Comparison of ENCODE assay signal across 8 mouse cellular contexts in the genomic region with DNA sequence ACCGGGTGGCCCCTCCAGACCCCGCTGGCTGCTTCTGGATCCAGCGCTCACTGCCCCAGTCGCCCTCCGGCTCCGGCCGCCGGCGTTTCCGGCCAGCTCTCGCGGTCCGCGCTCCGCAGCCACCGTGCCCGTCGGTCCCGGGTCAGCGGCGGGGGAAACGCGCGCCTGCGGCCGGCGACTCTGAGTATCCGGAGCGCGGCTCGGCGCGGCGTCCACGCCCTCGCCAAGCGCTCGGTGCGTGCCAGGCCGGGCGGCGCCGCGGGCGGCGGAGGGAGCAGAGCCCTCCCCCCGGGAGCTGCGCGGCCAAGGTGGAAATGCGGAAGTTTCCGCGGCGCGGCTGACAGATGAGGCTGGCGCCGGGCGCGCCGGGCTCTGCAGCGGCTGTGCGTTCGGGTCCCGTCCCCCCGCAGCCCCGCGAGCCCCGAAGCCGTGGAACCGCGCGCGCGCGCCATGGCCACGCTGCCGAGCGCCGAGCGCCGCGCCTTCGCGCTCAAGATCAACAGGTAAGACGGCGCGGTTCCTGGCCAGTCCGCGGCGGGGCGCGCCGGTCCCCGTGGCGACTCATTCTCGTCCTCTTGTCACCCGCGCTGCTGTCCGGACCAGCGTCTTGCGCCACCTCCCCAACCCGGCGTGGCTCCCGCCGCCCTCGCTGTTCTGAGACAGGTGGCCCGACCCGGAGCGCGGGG. TPM values are rescaled to one million over a fixed set of nuclear protein-coding genes. Genes with fewer than 3 reads are reported as not detected.
DNase-seq lines count a peak whose midpoint lies in the region; ATAC-seq and TF ChIP-seq lines count a peak whose summit lies in the region.

Dock8 (plus strand) TSS at position 334 of the 686 bp plus-strand sequence.

- peak within 1 kb of the TSS; percentile 65 for H3K9ac ChIP-seq in lung, embryonic 16.5 days (ENCODE audit: low read length)

- H3K9me3 ChIP-seq in lung, embryonic 16.5 days (ENCODE audit: control insufficient read depth, low read length): no peaks in the 10 kb centered on the region

- peak within 1 kb of the TSS; percentile 90 for H3K27ac ChIP-seq in bone marrow macrophage, adult 2 months (ENCODE audit: insufficient read depth, low read depth, low read length)
- H3K27ac ChIP-seq in lung, embryonic 16.5 days (ENCODE audit: low read length): peak within 1 kb of the TSS; percentile 36
- H3K27ac ChIP-seq in thymus, adult 2 months (ENCODE audit: control insufficient read depth, insufficient read depth, low read length): no peak within 1 kb of the TSS

- no peak for TF ChIP-seq POLR2A in bone marrow macrophage, adult 2 months (IDR thresholded peaks at IDR 0.05; ENCODE audit: borderline replicate concordance, low read depth, low read length)
- TF ChIP-seq POLR2A in thymus, adult 2 months (IDR thresholded peaks at IDR 0.05; ENCODE audit: control insufficient read depth, extremely low read depth, insufficient read depth, low read length, poor library complexity): peak; percentile 35; the same call in 1 of the 2 replicates

- TF ChIP-seq CTCF in bone marrow macrophage, adult 2 months (IDR thresholded peaks at IDR 0.05; ENCODE audit: low read depth, low read length): no peak
- no peak for TF ChIP-seq CTCF in thymus, adult 2 months (IDR thresholded peaks at IDR 0.05; ENCODE audit: borderline replicate concordance, control insufficient read depth, extremely low read depth, insufficient read depth, low read length, poor library complexity)

- H3K27me3 ChIP-seq in lung, embryonic 16.5 days (ENCODE audit: control insufficient read depth, insufficient read depth, low read depth, low read length): peaks cover 15% of the 10 kb centered on the region
- no peaks in the 10 kb centered on the region for H3K27me3 ChIP-seq in thymus, adult 2 months (ENCODE audit: control insufficient read depth, insufficient read depth, low read length)

- peak; percentile 47 to 48 for DNase-seq in CD8-positive naive resting alpha-beta T cell, adult 2 months (ENCODE audit: low read depth in 2 of 2, low spot score in 2 of 2)
- DNase-seq in layer of hippocampus, postnatal 10 days (ENCODE audit: low spot score in 2 of 2): peak; percentile 25 to 57
- DNase-seq in thymus, adult 2 months: peak; percentile 73

- peak within 1 kb of the TSS; percentile 98 for H3K4me3 ChIP-seq in bone marrow macrophage, adult 2 months (ENCODE audit: insufficient read depth, low read length)
- peak within 1 kb of the TSS; percentile 72 for H3K4me3 ChIP-seq in lung, embryonic 16.5 days (ENCODE audit: low read length)
- H3K4me3 ChIP-seq in thymus, adult 2 months (ENCODE audit: control insufficient read depth, insufficient read depth, low read length): peak within 1 kb of the TSS; percentile 82

- WGBS in lung, embryonic 16.5 days: under 1% methylated on average over 85 of the region's 109 CpGs
- under 1% methylated on average over 108 of the region's 109 CpGs for WGBS in thymus, adult 2 months

- peak within 1 kb of the TSS; percentile 94 for H3K4me2 ChIP-seq in lung, embryonic 16.5 days (ENCODE audit: low read depth, low read length)

- H3K4me1 ChIP-seq in bone marrow macrophage, adult 2 months (ENCODE audit: control insufficient read depth, insufficient read depth, low read length): peaks cover 45% of the 10 kb centered on the region
- H3K4me1 ChIP-seq in lung, embryonic 16.5 days (replicated peaks; ENCODE audit: control insufficient read depth, insufficient read depth, low read length): peaks cover 18% of the 10 kb centered on the region
- H3K4me1 ChIP-seq in thymus, adult 2 months (replicated peaks; ENCODE audit: control insufficient read depth, insufficient read depth, low read length): peaks cover 8% of the 10 kb centered on the region

- ATAC-seq in frontal cortex, adult (ENCODE audit: low TSS enrichment): peak; percentile 83
- ATAC-seq in hematopoietic stem cell, adult 5-6 weeks (replicated peaks in 1 of 2; ENCODE audit: insufficient read depth in 1 of 2, low FRiP score in 2 of 2, low TSS enrichment in 1 of 2, low read depth in 1 of 2, poor library complexity in 2 of 2, severe bottlenecking in 2 of 2): peak; percentile 27 to 43
- ATAC-seq in lung, embryonic 16.5 days (ENCODE audit: low read depth): peak; percentile 86
- ATAC-seq in neutrophil, adult 5-6 weeks (ENCODE audit: extremely low read depth, insufficient number of reproducible peaks, low FRiP score, poor library complexity, severe bottlenecking): peak; percentile 44

- H3K36me3 ChIP-seq in lung, embryonic 16.5 days (ENCODE audit: control insufficient read depth, insufficient read depth, low read length): no peaks in the 10 kb centered on the region
- H3K36me3 ChIP-seq in thymus, adult 2 months (ENCODE audit: control insufficient read depth, insufficient read depth, low read length): no peaks in the 10 kb centered on the region

RNA-seq across cellular contexts. Expression of gene Dock8, which starts in this region (rescaled TPM):
- polyA plus RNA-seq in bone marrow macrophage, adult 2 months (2012; ENCODE audit: insufficient read depth, insufficient read length, missing spikeins): 78.5 and 83.3 TPM in 2 replicates
- total RNA-seq in hematopoietic stem cell, adult 5-6 weeks (2017): 50.4 and 63.4 TPM in 2 replicates
- 1 to 10 TPM; 2.5 to 4.2 TPM for total RNA-seq in layer of hippocampus, postnatal 10 days (2021)
- 3.9 and 5.0 TPM in 2 replicates for polyA plus RNA-seq in lung, embryonic 16.5 days (2015; fragmentation: Nextera tagmentation; extraction: Ambion mirVana)
- total RNA-seq in neutrophil, adult 5-6 weeks (2017): 140 and 149 TPM in 2 replicates
- polyA plus RNA-seq in thymus, adult 2 months (2012; rRNA removed): 87.3 and 104 TPM in 2 replicates

Comparison
In these comparisons a context has a peak if more than half of its experiments do, and no peak if none do; other contexts are left out.
1. RNA of gene Dock8 (polyA plus RNA-seq): 87.3 to 104 TPM in thymus, adult 2 months and 78.5 to 83.3 TPM in bone marrow macrophage, adult 2 months; 3.9 to 5.0 TPM in lung, embryonic 16.5 days; every median in the first group is over 10 times any median in the second.
2. ATAC-seq: peak in every context shown above with its lines; median percentile 86 in lung, embryonic 16.5 days; 83 in frontal cortex, adult; 44 in neutrophil, adult 5-6 weeks; 35 in hematopoietic stem cell, adult 5-6 weeks.
3. Peak in every context shown above with its lines, with median percentiles within 50 percentile points of each other: DNase-seq and H3K4me3 ChIP-seq.